ENCODE assay signal across 8 mouse cellular contexts in genomic region chr9:49873550-49873949, GRCm38 (mm10).
DNase-seq lines count a peak whose midpoint lies in the region; ATAC-seq and TF ChIP-seq lines count a peak whose summit lies in the region.

No protein-coding gene starts in this region.

- no peaks in the 10 kb centered on the region for H3K4me1 ChIP-seq in liver, embryonic 12.5 days
- peaks cover 3% of the 10 kb centered on the region; the same call in 1 of the 2 replicates for H3K4me1 ChIP-seq in cerebellum, adult 2 months (ENCODE audit: control insufficient read depth, insufficient read depth, low read length)
- H3K4me1 ChIP-seq in midbrain, embryonic 12.5 days: peaks cover 15% of the 10 kb centered on the region
- H3K4me1 ChIP-seq in stomach, postnatal 0 days (replicated peaks; ENCODE audit: control insufficient read depth, insufficient read depth): no peaks in the 10 kb centered on the region

- DNase-seq in liver: peak; percentile 9
- peak; percentile 72 to 87 for DNase-seq in cerebellum, adult 2 months
- peak; percentile 82 for DNase-seq in forelimb bud, embryonic 11.5 days (ENCODE audit: low read depth, low spot score)
- DNase-seq in layer of hippocampus, adult 11-12 months (ENCODE audit: low spot score): peak; percentile 81
- DNase-seq in stomach, postnatal 0 days (ENCODE audit: low spot score): peak; percentile 17

- H3K27ac ChIP-seq in liver, embryonic 12.5 days: no peak overlapping the region
- H3K27ac ChIP-seq in cerebellum, adult 2 months (ENCODE audit: insufficient read depth, low read length): 0 out of 2 replicates have a peak overlapping the region, but pooled peaks have one; percentile 8
- H3K27ac ChIP-seq in midbrain, embryonic 12.5 days (replicated peaks): peak overlapping the region; percentile 83
- no peak overlapping the region for H3K27ac ChIP-seq in stomach, postnatal 0 days (replicated peaks)

- no peak overlapping the region for H3K9ac ChIP-seq in liver, embryonic 12.5 days
- peak overlapping the region; percentile 47; the same call in 1 of the 2 replicates for H3K9ac ChIP-seq in midbrain, embryonic 12.5 days (replicated peaks)
- H3K9ac ChIP-seq in stomach, postnatal 0 days (ENCODE audit: low read length): no peak overlapping the region

- TF ChIP-seq CTCF in cerebellum, adult 2 months (IDR thresholded peaks at IDR 0.05; ENCODE audit: borderline replicate concordance, insufficient read depth, low read depth, low read length): no peak
- TF ChIP-seq CTCF in stomach, postnatal 0 days (IDR thresholded peaks at IDR 0.05; ENCODE audit: low read depth): no peak

- no peak for ATAC-seq in liver, embryonic 12.5 days
- ATAC-seq in midbrain, embryonic 12.5 days (ENCODE audit: low FRiP score, low read depth): peak; percentile 95
- peak; percentile 85 for ATAC-seq in stomach, postnatal 0 days (ENCODE audit: low FRiP score, low TSS enrichment)
- no peak for ATAC-seq in megakaryocyte, adult 5-6 weeks (ENCODE audit: poor library complexity, severe bottlenecking)

- no peaks in the 10 kb centered on the region for H3K36me3 ChIP-seq in liver, embryonic 12.5 days
- H3K36me3 ChIP-seq in midbrain, embryonic 12.5 days: no peaks in the 10 kb centered on the region
- no peaks in the 10 kb centered on the region for H3K36me3 ChIP-seq in stomach, postnatal 0 days (ENCODE audit: control insufficient read depth, insufficient read depth, low read length)

- TF ChIP-seq EP300 in stomach, postnatal 0 days (optimal IDR thresholded peaks at IDR 0.05): no peak

- peak; percentile 42; the same call in 1 of the 2 replicates for TF ChIP-seq POLR2A in cerebellum, adult 2 months (IDR thresholded peaks at IDR 0.05; ENCODE audit: borderline replicate concordance, insufficient read depth, low read length)

- no peak overlapping the region for H3K4me2 ChIP-seq in liver, embryonic 12.5 days
- peak overlapping the region; percentile 49 for H3K4me2 ChIP-seq in midbrain, embryonic 12.5 days (replicated peaks)
- H3K4me2 ChIP-seq in stomach, postnatal 0 days (replicated peaks; ENCODE audit: low read depth): 0 out of 2 replicates have a peak overlapping the region, but pooled peaks have one; percentile 23

- H3K27me3 ChIP-seq in liver, embryonic 12.5 days (replicated peaks): no peaks in the 10 kb centered on the region
- H3K27me3 ChIP-seq in cerebellum, adult 2 months (ENCODE audit: control insufficient read depth, insufficient read depth, low read length): no peaks in the 10 kb centered on the region
- no peaks in the 10 kb centered on the region for H3K27me3 ChIP-seq in midbrain, embryonic 12.5 days
- H3K27me3 ChIP-seq in stomach, postnatal 0 days (ENCODE audit: control insufficient read depth, insufficient read depth, low read length): no peaks in the 10 kb centered on the region

- 15% methylated on average over 3 of the region's 3 CpGs for WGBS in liver, embryonic 12.5 days (ENCODE audit: insufficient replicate concordance)
- 14% methylated on average over 3 of the region's 3 CpGs for WGBS in cerebellum, adult 2 months
- 1% methylated on average over 3 of the region's 3 CpGs for WGBS in midbrain, embryonic 12.5 days
- 10% methylated on average over 3 of the region's 3 CpGs for WGBS in stomach, postnatal 0 days

- H3K4me3 ChIP-seq in liver, embryonic 12.5 days: no peak overlapping the region
- peak overlapping the region; percentile 26 for H3K4me3 ChIP-seq in cerebellum, adult 2 months (replicated peaks; ENCODE audit: insufficient read depth, low read depth, low read length)
- H3K4me3 ChIP-seq in midbrain, embryonic 12.5 days: peak overlapping the region; percentile 31
- H3K4me3 ChIP-seq in stomach, postnatal 0 days (ENCODE audit: low read depth, low read length): no peak overlapping the region

- no peaks in the 10 kb centered on the region for H3K9me3 ChIP-seq in liver, embryonic 12.5 days (replicated peaks)
- no peaks in the 10 kb centered on the region for H3K9me3 ChIP-seq in midbrain, embryonic 12.5 days
- no peaks in the 10 kb centered on the region for H3K9me3 ChIP-seq in stomach, postnatal 0 days (ENCODE audit: control insufficient read depth, low read length)

Comparison
In these comparisons a context has a peak if more than half of its experiments do, and no peak if none do; other contexts are left out.
1. DNase-seq: peak in every context shown above with its lines; median percentile 82 in forelimb bud, embryonic 11.5 days; 81 in layer of hippocampus, adult 11-12 months; 80 in cerebellum, adult 2 months; 17 in stomach, postnatal 0 days; 9 in liver.
2. ATAC-seq: peak in midbrain, embryonic 12.5 days (single experiment) and stomach, postnatal 0 days (single experiment); none in liver, embryonic 12.5 days (single experiment) and megakaryocyte, adult 5-6 weeks (single experiment).
3. H3K27ac ChIP-seq: peak in cerebellum, adult 2 months (single experiment) and midbrain, embryonic 12.5 days (single experiment); none in liver, embryonic 12.5 days (single experiment) and stomach, postnatal 0 days (single experiment).
4. H3K4me3 ChIP-seq: peak in cerebellum, adult 2 months (single experiment) and midbrain, embryonic 12.5 days (single experiment); none in liver, embryonic 12.5 days (single experiment) and stomach, postnatal 0 days (single experiment).